In the genomic region with DNA sequence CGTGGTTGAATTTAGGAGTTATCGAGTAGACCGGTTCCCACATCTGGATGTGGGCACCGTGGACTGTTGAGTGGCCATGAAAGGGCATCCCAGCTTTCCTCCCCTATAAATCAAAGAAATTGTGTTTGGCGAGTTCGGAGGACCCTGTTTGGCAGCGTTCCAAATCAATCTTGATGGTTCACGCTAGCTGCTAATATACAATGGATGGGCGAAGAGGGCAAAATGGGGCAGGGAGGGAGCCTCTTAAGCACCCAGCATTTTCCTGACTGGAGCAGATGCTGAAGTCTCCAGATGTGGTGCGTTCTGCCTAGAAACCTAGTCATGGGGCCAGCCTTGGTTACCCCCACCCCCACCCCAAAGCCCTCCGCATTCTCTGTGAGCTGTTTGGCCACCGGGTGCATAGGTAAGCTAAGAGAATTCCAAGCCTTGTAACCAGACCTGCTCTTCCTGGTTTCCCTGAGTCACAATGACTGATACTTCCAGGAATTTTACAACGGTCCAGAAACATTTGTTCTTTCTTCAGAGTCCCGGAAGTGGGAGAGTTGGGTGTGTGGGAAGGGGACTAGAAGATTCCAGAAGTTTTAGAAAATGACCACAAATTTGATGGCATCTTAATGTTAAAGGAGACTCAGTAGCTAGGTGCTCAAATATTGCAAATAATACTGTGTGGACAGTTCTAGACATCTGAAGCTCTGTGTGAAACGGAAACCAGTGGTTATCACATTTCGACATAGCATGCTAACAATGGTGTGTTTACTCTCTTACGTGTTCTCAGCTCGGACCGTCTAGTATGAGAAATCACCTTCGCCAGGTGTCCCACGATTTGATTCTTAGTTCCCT, we compare ENCODE assay signal across 8 mouse cellular contexts. TPM values are rescaled to one million over a fixed set of nuclear protein-coding genes. Genes with fewer than 3 reads are reported as not detected.
DNase-seq lines count a peak whose midpoint lies in the region; ATAC-seq and TF ChIP-seq lines count a peak whose summit lies in the region.

No protein-coding gene starts in this region.

- no peaks in the 10 kb centered on the region for H3K36me3 ChIP-seq in kidney, adult 2 months (ENCODE audit: control insufficient read depth, insufficient read depth, low read length)
- no peaks in the 10 kb centered on the region for H3K36me3 ChIP-seq in intestine, embryonic 15.5 days

- no peak overlapping the region for H3K27ac ChIP-seq in kidney, adult 2 months (ENCODE audit: insufficient read depth, low read depth, low read length)
- H3K27ac ChIP-seq in intestine, embryonic 15.5 days = no peak overlapping the region

- peaks cover 14% of the 10 kb centered on the region for H3K4me1 ChIP-seq in kidney, adult 2 months (ENCODE audit: control insufficient read depth, insufficient read depth, low read length)
- H3K4me1 ChIP-seq in intestine, embryonic 15.5 days (replicated peaks) = peaks cover 19% of the 10 kb centered on the region

- no peak for TF ChIP-seq POLR2A in kidney, adult 2 months (IDR thresholded peaks at IDR 0.05; ENCODE audit: low read depth, low read length)

- 26% methylated on average over 21 of the region's 21 CpGs for WGBS in kidney, adult 2 months
- WGBS in intestine, embryonic 15.5 days = 11% methylated on average over 21 of the region's 21 CpGs

- no peak for DNase-seq in kidney, adult 2 months
- DNase-seq in kidney, postnatal 25 days = no peak
- DNase-seq in embryo, embryonic 10 days (ENCODE audit: low spot score) = peak; percentile 49
- no peak for DNase-seq in adrenal gland, adult 2 months
- no peak for DNase-seq in spleen, postnatal 10 days (ENCODE audit: low spot score in 2 of 2)

- H3K9me3 ChIP-seq in intestine, embryonic 15.5 days = no peaks in the 10 kb centered on the region

- H3K4me2 ChIP-seq in intestine, embryonic 15.5 days (replicated peaks) = peak overlapping the region; percentile 97

- no peaks in the 10 kb centered on the region for H3K27me3 ChIP-seq in kidney, adult 2 months (replicated peaks; ENCODE audit: control insufficient read depth, insufficient read depth, low read length)
- no peaks in the 10 kb centered on the region for H3K27me3 ChIP-seq in intestine, embryonic 15.5 days (replicated peaks)

- peak; percentile 40 for ATAC-seq in intestine, embryonic 15.5 days
- 0 out of 2 replicates have a peak, but pooled peaks have one; percentile 7 for ATAC-seq in monocyte, adult 5-6 weeks (replicated peaks; ENCODE audit: insufficient number of reproducible peaks, low FRiP score, low TSS enrichment, poor library complexity, severe bottlenecking)
- no peak for ATAC-seq in erythroblast, adult 5-6 weeks (replicated peaks; ENCODE audit: low FRiP score, poor library complexity, severe bottlenecking)

- no peak for TF ChIP-seq CTCF in kidney, adult 2 months (conservative IDR thresholded peaks at IDR 0.05; ENCODE audit: insufficient read depth, insufficient read length, low read depth, low read length)

- 0 out of 2 replicates have a peak overlapping the region, but pooled peaks have one; percentile 47 for H3K4me3 ChIP-seq in kidney, adult 2 months (ENCODE audit: insufficient read depth, low read depth, low read length)
- peak overlapping the region; percentile 52 for H3K4me3 ChIP-seq in intestine, embryonic 15.5 days (replicated peaks)

- H3K9ac ChIP-seq in intestine, embryonic 15.5 days = peak overlapping the region; percentile 57; the same call in 1 of the 2 replicates

RNA-seq across cellular contexts. Expression of gene Gcnt2, which starts 57.0 kb away (rescaled TPM):
- polyA plus RNA-seq in kidney, adult 2 months (2012; rRNA removed) = 8.4 and 9.2 TPM in 2 replicates
- 12.2 and 12.4 TPM in 2 replicates for polyA plus RNA-seq in intestine, embryonic 15.5 days (2015; fragmentation: Nextera tagmentation; extraction: Ambion mirVana)
- 90.3 to 117 TPM (median 97.6 TPM) in 3 replicates for total RNA-seq in monocyte, adult 5-6 weeks (2017)
- total RNA-seq in erythroblast, adult 5-6 weeks (2015; ENCODE audit: low replicate concordance) = 8.6 and 9.4 TPM in 2 replicates
- total RNA-seq in erythroblast, adult 5-6 weeks (2017; ENCODE audit: low replicate concordance) = 2.2 and 5.7 TPM in 2 replicates
- total RNA-seq in adrenal gland, adult 2 months (2021) = 1 to 10 TPM; 6.7 to 8.5 TPM
- 0.66 and 0.97 TPM in 2 replicates for polyA plus RNA-seq in adrenal gland, adult 2 months (2012; rRNA removed)
